Mouse (Mus musculus): ENCODE results near the gene Mknk2.
"Not testable (repeated sequence)": the region's sequence is repeated elsewhere in the genome, so short reads cannot be mapped to it uniquely, and the experiment has no call there.

Gene Mknk2

DNA sequence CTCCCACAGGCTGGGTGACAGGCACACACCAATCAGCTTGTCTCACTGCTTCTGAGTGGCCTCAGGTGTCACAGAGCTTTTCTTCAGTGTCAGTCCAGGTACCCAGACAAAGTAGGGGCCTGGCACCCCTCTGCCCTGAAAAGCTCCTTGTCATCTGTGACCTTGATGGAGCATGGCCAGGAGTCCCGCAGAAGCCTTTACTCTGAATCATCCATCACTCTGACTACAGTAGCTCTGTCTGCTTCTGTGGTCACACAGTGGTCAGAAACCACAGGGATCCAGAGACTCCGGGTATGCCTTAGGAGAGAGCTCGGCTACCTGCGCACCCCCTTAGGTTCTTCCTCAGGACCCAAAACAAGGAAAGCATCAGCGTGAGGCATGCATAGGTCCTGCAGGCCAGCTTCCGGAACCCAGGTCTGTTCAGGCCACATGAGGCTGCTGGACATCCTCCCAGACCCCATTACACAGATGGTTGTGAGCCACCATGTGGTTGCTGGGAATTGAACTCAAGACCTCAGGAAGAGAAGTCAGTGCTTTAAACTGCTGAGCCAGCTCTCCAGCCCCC lies 24.7 kb downstream of the Mknk2 start:
- in situ Hi-C loops (cut with MboI, MseI): no loop called here

- in situ Hi-C loops (cut with MboI, MseI): no loop called here
Measured at GRCm38 (mm10) chr10:80650392-80650791, 27.5 kb downstream of the Mknk2 start.

GRCm38 (mm10) chr10:80649910-80650309 lies 28.0 kb downstream of the Mknk2 start:
- in situ Hi-C loops (cut with MboI, MseI): not testable (repeated sequence)

DNA sequence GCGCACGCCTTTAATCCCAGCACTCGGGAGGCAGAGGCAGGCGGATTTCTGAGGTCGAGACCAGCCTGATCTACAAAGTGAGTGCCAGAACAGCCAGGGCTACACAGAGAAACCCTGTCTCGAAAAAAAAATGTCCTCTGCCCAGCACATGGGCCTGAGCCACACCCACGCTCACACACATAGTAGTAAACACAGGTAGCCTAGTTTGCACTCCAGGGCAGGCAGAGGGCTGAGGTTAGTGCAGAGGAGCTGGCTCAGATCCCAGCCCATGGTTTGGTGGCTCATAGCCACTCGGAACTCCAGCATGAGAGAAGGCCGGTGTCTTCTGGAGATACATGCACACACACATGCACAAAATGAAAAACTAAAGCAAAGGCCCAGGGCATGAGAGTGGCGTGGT lies 31.0 kb downstream of the Mknk2 start:
- in situ Hi-C loops (cut with MboI, MseI): no loop called here

- in situ Hi-C loops (cut with MboI, MseI): no loop called here
Measured at GRCm38 (mm10) chr10:80635345-80635744, 42.6 kb downstream of the Mknk2 start.

GRCm38 (mm10) chr10:80628925-80629324 lies 49.0 kb downstream of the Mknk2 start:
- in situ Hi-C loops (cut with MboI, MseI): loop anchor here (5.0 kb wide), 1 partner anchor 58 kb away; no protein-coding TSS in a partner anchor

GRCm38 (mm10) chr10:80627685-80628084 lies 50.2 kb downstream of the Mknk2 start:
- in situ Hi-C loops (cut with MboI, MseI): loop anchor here (5.0 kb wide), 1 partner anchor 60 kb away; no protein-coding TSS in a partner anchor

- in situ Hi-C loops (cut with MboI, MseI): loop anchor here (5.0 kb wide), 1 partner anchor 62 kb away; no protein-coding TSS in a partner anchor
Measured at GRCm38 (mm10) chr10:80625764-80626163, 52.1 kb downstream of the Mknk2 start.

GRCm38 (mm10) chr10:80623457-80624191 lies 54.3 kb downstream of the Mknk2 start:
- in situ Hi-C loops (cut with MboI, MseI): no loop called here

DNA sequence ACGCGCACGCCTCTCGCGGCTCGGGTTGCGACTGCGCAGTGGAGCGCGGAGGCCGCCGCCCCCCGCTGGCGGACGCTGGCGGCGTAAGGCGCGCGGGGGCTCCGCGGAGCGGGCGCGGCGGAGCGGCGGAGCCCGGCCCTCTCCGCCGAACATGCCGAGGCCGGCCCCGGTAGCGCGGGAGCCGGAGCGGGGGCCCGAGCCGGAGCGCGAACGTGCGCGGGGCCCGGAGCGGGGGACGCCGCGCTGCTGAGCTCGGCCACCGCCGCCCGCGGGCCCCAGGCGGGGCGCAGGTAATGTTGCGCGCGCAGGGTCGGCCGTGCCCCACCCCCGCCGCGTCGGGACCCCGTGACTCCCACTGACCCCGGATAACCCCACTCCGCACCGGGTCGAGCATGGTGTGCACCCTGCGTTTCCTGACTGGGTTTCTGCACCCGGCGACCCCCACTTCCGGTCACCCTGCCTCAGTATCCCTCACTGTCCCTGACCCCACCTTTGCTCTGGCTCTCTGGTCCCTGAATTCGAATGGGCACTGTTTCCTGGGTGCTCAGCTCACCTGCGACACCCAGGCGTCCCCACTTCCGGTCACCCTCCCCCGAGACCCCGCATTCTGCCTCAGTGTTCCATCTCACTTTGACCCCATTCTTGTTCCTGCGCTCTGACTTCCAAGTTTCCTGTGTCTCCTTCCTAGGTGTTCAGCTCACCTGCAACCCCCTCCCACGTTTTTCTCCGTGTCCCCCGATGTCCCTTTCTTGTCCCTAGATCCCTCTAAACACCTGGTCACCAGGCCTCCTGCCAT lies 55.1 kb downstream of the Mknk2 start, which contains the start of gene Csnk1g2:
Gene Csnk1g2, plus strand, starts transcription at position 178 of the 796 bp plus-strand sequence.
- in situ Hi-C loops (cut with MboI, MseI): no loop called here

- in situ Hi-C loops (cut with MboI, MseI): no loop called here
Measured at GRCm38 (mm10) chr10:80621940-80622660, 55.8 kb downstream of the Mknk2 start.

DNA sequence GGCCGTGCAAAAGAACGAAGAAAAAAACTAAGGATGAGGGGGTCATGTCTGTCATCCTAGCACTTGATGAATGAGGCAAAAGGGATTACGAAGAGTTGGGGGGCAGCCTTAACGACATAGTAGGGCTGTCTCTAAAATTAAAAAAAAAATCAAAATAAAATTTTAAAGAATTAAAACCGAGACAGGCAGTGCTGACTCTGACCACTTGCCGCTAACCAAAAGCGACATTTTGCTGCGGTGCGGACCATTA lies 56.3 kb downstream of the Mknk2 start:
- in situ Hi-C loops (cut with MboI, MseI): no loop called here

DNA sequence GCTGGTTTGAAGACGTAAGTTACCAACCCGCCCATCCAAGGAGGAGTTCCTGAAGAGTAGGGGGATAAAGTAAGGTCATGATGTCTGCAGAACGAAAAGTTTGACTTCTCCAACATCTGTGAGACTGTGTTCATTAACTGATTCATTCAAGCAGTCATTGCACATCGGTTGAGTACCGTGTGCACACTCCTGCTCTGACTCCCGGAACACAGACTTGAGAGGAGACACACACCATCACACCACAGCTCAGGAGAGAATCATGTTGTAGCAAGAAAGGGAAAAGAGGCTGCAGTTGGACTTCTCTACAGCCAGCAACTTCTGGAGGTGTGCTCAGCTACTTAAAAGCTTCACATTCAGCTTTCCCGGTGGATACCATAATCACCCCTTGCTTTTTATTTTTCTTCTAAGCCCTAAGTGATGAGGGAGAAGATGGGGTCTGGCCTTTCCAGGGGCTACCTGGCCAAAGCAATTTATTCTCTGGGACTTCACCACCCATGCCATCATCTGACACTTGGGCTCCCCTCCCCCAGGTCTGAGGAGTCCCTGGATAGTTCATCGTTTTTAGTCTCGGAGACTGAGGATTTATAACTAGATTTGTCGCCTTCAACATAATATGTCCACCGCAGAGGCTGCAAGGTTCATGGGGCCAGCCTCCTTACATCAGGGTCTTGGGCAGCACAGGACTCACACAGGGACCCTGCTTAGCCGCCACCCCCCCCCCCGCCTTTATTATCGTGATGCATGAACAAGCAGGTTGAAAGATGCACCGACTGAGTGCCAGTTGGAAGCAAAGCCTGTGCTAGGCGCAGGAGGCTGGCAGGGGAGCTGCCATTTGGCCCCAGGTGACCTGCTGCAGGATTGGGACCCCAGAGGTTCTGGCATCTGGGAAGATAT lies 56.9 kb downstream of the Mknk2 start:
- in situ Hi-C loops (cut with MboI, MseI): no loop called here

DNA sequence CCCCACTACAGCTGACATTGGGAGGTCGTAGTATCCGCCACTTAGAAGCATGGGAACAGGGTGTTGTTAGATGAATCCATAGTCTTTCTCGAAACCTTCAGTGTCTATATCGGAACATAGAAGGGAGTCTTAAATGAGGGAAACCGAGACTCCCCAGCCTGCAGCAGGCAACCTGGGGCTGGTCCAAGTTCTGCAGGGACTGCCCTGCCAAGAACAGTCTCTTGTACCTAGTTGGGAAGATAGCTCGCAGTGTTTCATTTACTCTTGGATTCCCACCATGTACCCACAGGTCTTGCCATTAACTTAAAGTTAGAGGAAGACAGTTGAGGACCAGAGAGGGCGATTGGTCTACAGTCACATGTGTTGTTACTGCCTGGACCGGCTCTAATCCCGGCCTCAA lies 57.5 kb downstream of the Mknk2 start:
- in situ Hi-C loops (cut with MboI, MseI): no loop called here

DNA sequence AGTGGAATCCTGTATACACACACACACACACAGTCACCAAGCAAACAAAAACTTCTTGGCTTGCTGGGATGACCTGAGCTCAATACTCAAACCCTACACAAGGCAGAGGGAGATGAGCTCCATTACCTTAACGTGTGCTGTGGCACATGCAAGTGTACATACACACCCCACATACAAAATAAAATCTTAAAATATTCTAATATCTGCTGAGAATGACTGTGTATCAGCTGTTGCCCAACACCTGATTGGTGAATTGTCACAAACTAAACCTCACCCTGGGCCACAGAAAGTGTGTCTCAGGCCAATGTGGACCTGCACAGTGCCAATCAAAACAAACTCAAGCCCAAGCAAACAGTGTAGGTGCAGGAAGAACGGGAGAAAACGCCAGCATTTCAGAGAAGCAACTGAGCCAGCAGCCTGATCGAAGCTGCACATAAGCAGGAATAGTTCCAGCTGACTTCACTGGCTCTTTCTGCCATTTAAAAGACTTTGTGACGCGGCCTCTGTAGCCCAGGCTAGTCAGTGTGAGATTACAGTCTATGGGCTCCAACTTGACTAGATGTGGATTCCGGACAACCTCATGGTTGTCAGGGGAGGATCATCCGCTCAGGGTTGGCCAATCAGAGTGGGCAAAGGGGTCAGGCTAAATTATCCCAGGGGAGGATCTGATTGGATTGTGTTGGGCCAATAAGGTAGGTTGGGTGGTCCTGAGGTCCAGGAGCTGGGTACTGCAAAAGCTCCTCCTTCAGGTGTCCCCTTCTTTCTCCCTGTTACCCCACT lies 58.3 kb downstream of the Mknk2 start:
- in situ Hi-C loops (cut with MboI, MseI): no loop called here

GRCm38 (mm10) chr10:80618181-80618580 lies 59.7 kb downstream of the Mknk2 start:
- in situ Hi-C loops (cut with MboI, MseI): no loop called here

Measured in T-helper 2 cell (primary cell).